Mouse (Mus musculus): ENCODE results near the gene Cxcl17. TPM values are rescaled to one million over a fixed set of nuclear protein-coding genes. Genes with fewer than 3 reads are reported as not detected.
"Not testable (repeated sequence)": the region's sequence is repeated elsewhere in the genome, so short reads cannot be mapped to it uniquely, and the experiment has no call there.

The Cxcl17 gene
- not detected in 2 replicates for total RNA-seq (2014; rRNA removed)
- 0.38 and 0.57 TPM in 2 replicates for polyA plus RNA-seq (2015; fragmentation: Nextera tagmentation; extraction: Ambion mirVana)

DNA sequence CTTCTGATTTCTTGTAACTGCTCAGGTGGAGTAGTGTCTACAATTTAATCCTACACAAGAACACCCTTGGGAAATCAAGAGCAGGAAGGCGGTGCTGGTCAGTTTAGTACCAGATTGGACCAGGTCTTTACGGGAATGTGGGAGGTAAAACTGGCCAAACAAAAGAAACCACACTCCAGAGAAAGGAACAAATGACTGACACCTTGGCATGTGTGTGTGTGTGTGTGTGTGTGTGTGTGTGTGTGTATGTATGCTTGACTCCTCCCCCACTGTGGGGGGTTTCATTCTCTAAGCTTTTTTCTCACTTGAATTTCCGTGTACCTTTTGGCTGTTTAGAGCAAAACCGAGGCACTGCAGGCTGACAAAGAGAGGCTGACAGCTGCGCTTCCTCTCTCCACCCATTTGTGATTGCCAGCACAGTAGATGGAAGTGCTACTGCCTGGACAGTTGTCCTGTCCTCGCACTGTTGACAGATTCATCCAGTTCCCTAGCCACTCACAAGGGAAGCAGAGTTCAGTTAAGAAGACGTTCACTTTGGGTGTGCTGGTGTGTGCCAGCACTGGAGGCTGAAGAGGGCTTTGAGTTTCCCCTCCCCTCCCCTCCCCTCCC, at the start of gene Cxcl17:
Cxcl17 (minus strand) TSS at position 54 of the 609 bp plus-strand sequence.
- H3K27me3 ChIP-seq (ENCODE audit: insufficient read depth, low read length): no peaks in the 10 kb centered on the region
- H3K4me3 ChIP-seq (ENCODE audit: low read depth, low read length): no peak within 1 kb of the TSS
- no peak within 1 kb of the TSS for H3K9ac ChIP-seq (replicated peaks; ENCODE audit: low read length, poor library complexity, severe bottlenecking)
- no peak for ATAC-seq (ENCODE audit: low FRiP score)
- 51% methylated on average over 7 of the region's 7 CpGs for WGBS
- no peak within 1 kb of the TSS for H3K4me2 ChIP-seq (ENCODE audit: low read depth, low read length, poor library complexity, severe bottlenecking)
- H3K36me3 ChIP-seq (ENCODE audit: insufficient read depth, low read length): no peaks in the 10 kb centered on the region
- H3K27ac ChIP-seq (ENCODE audit: low read depth, low read length): no peak within 1 kb of the TSS
- no peak for DNase-seq (ENCODE audit: low spot score)
- H3K4me1 ChIP-seq (ENCODE audit: insufficient read depth, low read length): no peaks in the 10 kb centered on the region
- H3K9me3 ChIP-seq (ENCODE audit: low read length): no peaks in the 10 kb centered on the region
- no peak for TF ChIP-seq CTCF (IDR thresholded peaks at IDR 0.05)

GRCm38 (mm10) chr7:25462033-25462337, 49.3 kb upstream of the Cxcl17 start:
- not testable (repeated sequence) for H3K9me3 ChIP-seq (ENCODE audit: low read length); H3K9ac ChIP-seq (replicated peaks; ENCODE audit: low read length, poor library complexity, severe bottlenecking); DNase-seq (ENCODE audit: low spot score); H3K4me1 ChIP-seq (ENCODE audit: insufficient read depth, low read length); H3K4me2 ChIP-seq (ENCODE audit: low read depth, low read length, poor library complexity, severe bottlenecking); H3K36me3 ChIP-seq (ENCODE audit: insufficient read depth, low read length); H3K4me3 ChIP-seq (ENCODE audit: low read depth, low read length); H3K27me3 ChIP-seq (ENCODE audit: insufficient read depth, low read length); ATAC-seq (ENCODE audit: low FRiP score); H3K27ac ChIP-seq (ENCODE audit: low read depth, low read length)
- no CpG with 5 or more reads among the region's 1 CpGs for WGBS

DNA sequence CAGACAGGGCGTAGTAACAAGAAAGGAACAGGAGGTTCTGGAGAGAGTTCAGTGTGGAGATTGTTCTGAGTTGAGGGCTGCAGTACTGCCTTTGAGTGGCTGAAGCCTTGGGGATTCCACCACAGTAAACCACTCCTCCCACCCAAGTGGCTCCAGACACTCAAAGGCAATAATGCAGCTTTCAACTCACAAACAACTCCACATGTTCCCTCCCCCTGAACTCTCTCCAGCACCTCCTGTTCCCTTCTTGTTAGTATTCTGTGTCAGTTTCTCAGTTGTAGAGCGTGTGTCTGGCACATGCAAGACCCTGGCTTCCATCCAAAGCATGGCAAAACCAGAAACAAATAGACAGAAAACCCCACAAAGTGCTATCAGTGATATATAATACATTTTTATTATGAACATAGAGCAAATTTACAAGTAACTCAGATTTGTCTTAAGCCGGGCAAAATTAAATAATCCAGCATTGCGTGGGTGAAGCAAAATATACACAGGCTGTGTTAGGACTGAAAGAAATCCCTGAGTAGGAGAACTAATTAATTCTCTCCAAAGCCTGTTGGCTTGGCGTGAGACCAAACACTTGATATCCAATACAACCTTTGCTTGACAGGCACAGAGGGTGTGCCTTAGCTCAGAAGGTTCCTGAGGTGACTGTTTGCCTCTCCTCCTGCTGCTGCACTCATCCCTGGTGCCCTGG, 48.8 kb upstream of the Cxcl17 start:
- not testable (repeated sequence) for H3K27ac ChIP-seq (ENCODE audit: low read depth, low read length); H3K27me3 ChIP-seq (ENCODE audit: insufficient read depth, low read length); H3K4me2 ChIP-seq (ENCODE audit: low read depth, low read length, poor library complexity, severe bottlenecking); H3K4me3 ChIP-seq (ENCODE audit: low read depth, low read length); H3K9ac ChIP-seq (replicated peaks; ENCODE audit: low read length, poor library complexity, severe bottlenecking); H3K36me3 ChIP-seq (ENCODE audit: insufficient read depth, low read length); H3K9me3 ChIP-seq (ENCODE audit: low read length); H3K4me1 ChIP-seq (ENCODE audit: insufficient read depth, low read length)
- ATAC-seq (ENCODE audit: low FRiP score) (0 out of 2 replicates have a peak, but pooled peaks have one; percentile 54), DNase-seq (ENCODE audit: low spot score) (peak; percentile 62)
- 52% methylated on average over 4 of the region's 5 CpGs for WGBS

DNA sequence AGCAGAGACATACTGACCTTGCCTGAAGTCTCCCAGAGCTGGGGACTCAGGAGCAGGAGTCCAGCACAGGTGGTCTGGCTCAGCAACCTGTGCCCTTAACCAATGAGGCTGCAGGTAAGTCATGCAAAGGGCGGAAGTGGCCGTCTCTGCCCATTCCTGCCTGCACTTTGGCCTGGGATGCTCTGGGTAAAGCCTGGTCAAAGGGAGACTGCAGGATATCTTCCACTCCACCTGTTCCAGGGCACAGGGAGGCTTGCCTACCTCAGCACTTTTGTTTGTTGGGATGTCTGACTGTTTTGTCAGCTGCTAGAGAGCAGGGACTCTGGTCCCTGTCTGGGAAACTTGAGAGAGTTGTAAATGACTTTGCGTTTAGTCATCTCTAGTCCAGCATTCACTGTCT, 39.4 kb upstream of the Cxcl17 start:
- H3K4me2 ChIP-seq (ENCODE audit: low read depth, low read length, poor library complexity, severe bottlenecking): no peak overlapping the region
- DNase-seq (ENCODE audit: low spot score): no peak
- H3K36me3 ChIP-seq (ENCODE audit: insufficient read depth, low read length): no peaks in the 10 kb centered on the region
- ATAC-seq (ENCODE audit: low FRiP score): no peak
- no peak for TF ChIP-seq CTCF (IDR thresholded peaks at IDR 0.05)
- no peaks in the 10 kb centered on the region for H3K9me3 ChIP-seq (ENCODE audit: low read length)
- no peak overlapping the region for H3K9ac ChIP-seq (replicated peaks; ENCODE audit: low read length, poor library complexity, severe bottlenecking)
- H3K4me3 ChIP-seq (ENCODE audit: low read depth, low read length): no peak overlapping the region
- no peaks in the 10 kb centered on the region for H3K4me1 ChIP-seq (ENCODE audit: insufficient read depth, low read length)
- H3K27me3 ChIP-seq (ENCODE audit: insufficient read depth, low read length): no peaks in the 10 kb centered on the region
- H3K27ac ChIP-seq (ENCODE audit: low read depth, low read length): no peak overlapping the region
- WGBS: 87% methylated on average over 3 of the region's 3 CpGs

DNA sequence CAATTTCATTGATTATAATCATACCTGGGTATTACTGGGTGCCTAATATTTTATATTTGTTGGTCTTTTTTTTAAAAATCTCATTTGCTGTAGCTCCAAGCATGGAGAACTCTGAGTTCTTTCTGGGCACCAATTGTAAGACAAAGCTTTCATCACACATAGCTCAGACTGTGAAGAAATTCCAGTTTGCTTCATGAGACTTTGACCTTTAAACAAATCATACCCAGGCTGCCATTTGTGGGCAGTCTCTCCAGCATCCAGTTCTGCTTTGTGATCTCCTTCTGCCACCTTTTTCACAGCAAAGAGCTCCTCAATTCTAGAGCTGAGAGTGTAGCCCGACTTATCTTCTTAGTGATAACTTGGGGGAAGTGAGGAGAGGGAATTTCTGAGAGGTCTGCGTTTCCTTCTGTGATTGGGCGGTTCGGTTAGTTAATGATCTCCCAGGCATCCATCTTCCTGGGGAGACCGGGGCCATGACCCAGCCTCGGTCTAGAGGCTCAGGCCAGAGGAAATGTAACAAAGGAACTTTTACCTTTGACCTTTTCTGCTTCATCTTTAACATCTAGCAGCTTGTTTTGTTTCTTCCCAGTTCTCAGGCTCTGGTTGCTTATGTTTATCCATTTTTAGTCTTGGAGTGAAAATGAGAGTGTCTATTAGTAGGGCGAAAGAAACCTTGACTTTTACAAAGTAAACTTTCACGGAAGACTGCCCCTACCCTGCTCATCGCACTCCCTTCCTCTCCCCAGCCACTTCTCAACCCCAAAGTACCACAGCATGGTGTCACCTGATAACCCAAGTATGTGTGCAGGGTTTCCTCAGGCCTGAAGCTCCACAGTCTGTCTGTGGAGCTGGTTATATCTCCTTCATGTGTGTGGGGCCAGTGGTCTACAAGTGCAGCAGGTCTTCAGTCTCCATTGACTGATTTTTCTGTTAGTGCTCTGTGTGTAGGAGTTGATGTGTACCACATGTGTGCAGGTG, 37.5 kb upstream of the Cxcl17 start:
- WGBS: 73% methylated on average over 9 of the region's 9 CpGs

DNA sequence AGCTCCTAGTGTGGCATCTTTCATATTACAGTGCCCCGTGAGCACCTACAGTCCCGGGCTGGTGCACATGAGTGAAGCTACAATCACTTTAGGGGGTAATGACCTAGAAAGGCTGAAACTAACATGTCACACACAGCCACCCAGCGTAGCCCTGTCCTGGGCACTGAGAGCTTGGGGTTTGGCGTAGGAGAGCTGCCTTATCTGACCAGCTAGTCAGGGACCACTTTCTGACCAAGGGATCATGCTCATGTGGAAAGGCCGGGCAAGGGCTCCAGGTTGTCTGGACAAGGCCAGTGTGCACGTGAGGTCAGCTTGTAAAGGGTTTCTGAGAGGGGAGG, 28.1 kb upstream of the Cxcl17 start:
- no peaks in the 10 kb centered on the region for H3K9me3 ChIP-seq (ENCODE audit: low read length)
- no peaks in the 10 kb centered on the region for H3K4me1 ChIP-seq (ENCODE audit: insufficient read depth, low read length)
- WGBS: 90% methylated on average over 6 of the region's 6 CpGs
- H3K36me3 ChIP-seq (ENCODE audit: insufficient read depth, low read length): no peaks in the 10 kb centered on the region
- DNase-seq (ENCODE audit: low spot score): no peak
- H3K27me3 ChIP-seq (ENCODE audit: insufficient read depth, low read length): no peaks in the 10 kb centered on the region
- H3K27ac ChIP-seq (ENCODE audit: low read depth, low read length): no peak overlapping the region
- H3K4me2 ChIP-seq (ENCODE audit: low read depth, low read length, poor library complexity, severe bottlenecking): no peak overlapping the region
- TF ChIP-seq CTCF (IDR thresholded peaks at IDR 0.05): no peak
- ATAC-seq (ENCODE audit: low FRiP score): no peak
- H3K9ac ChIP-seq (replicated peaks; ENCODE audit: low read length, poor library complexity, severe bottlenecking): no peak overlapping the region
- no peak overlapping the region for H3K4me3 ChIP-seq (ENCODE audit: low read depth, low read length)

More for the DNA sequence above, 37.5 kb upstream of the Cxcl17 start:
- no peak for TF ChIP-seq CTCF (IDR thresholded peaks at IDR 0.05)
- ATAC-seq (ENCODE audit: low FRiP score): no peak
- Histone ChIP-seq H3K4me2 (ENCODE audit: low read depth, low read length, poor library complexity, severe bottlenecking) (no peak overlapping the region), H3K27me3 (ENCODE audit: insufficient read depth, low read length) (no peaks in the 10 kb centered on the region), H3K9me3 (ENCODE audit: low read length) (no peaks in the 10 kb centered on the region), H3K9ac (replicated peaks; ENCODE audit: low read length, poor library complexity, severe bottlenecking) (no peak overlapping the region), H3K36me3 (ENCODE audit: insufficient read depth, low read length) (no peaks in the 10 kb centered on the region), H3K4me3 (ENCODE audit: low read depth, low read length) (no peak overlapping the region), H3K4me1 (ENCODE audit: insufficient read depth, low read length) (no peaks in the 10 kb centered on the region), H3K27ac (ENCODE audit: low read depth, low read length) (no peak overlapping the region)
- no peak for DNase-seq (ENCODE audit: low spot score)

Measured in midbrain, postnatal 0 days (tissue).